Mouse (Mus musculus) kidney, embryonic 15.5 days (tissue): ENCODE data around the gene Nmnat2. TPM values are rescaled to one million over a fixed set of nuclear protein-coding genes. Genes with fewer than 3 reads are reported as not detected.

Source experiments
- ATAC-seq: fragments of 200-750 bp; cut with Nextera tagmentation; replicated peaks from 2 replicates; pipeline ENCODE4 v1.8.0; 2017; ENCODE audit warnings: moderate TSS enrichment; ENCODE audit not compliant: low FRiP score
- H3K27ac ChIP-seq: fragments of 300-500 bp; sonication (generic); 2 replicates; pipeline ENCODE4 v1.5.1; 2015; ENCODE audit warnings: mild to moderate bottlenecking, inconsistent platforms
- H3K27me3 ChIP-seq: fragments of 300-500 bp; sonication (generic); 2 replicates; pipeline ENCODE4 v1.6.1; 2015; ENCODE audit warnings: inconsistent platforms
- H3K36me3 ChIP-seq: fragments of 300-500 bp; sonication (generic); 2 replicates; pipeline ENCODE4 v1.6.1; 2015; ENCODE audit warnings: inconsistent platforms
- H3K4me1 ChIP-seq: fragments of 300-500 bp; sonication (generic); 2 replicates; pipeline ENCODE4 v1.6.1; 2015; ENCODE audit warnings: inconsistent platforms
- H3K4me2 ChIP-seq: fragments of 300-500 bp; sonication (generic); 2 replicates; pipeline ENCODE4 v1.6.1; 2015; ENCODE audit warnings: moderate library complexity, mild to moderate bottlenecking, inconsistent platforms
- H3K4me3 ChIP-seq: fragments of 300-500 bp; sonication (generic); replicated peaks from 2 replicates; pipeline ENCODE4 v1.5.1; 2015; ENCODE audit warnings: mild to moderate bottlenecking, inconsistent platforms
- H3K9ac ChIP-seq: fragments of 300-500 bp; sonication (generic); 2 replicates; pipeline ENCODE4 v1.6.1; 2015; ENCODE audit warnings: mild to moderate bottlenecking, inconsistent platforms
- H3K9me3 ChIP-seq: fragments of 300-500 bp; sonication (generic); replicated peaks from 2 replicates; pipeline ENCODE4 v1.6.1; 2016; ENCODE audit warnings: inconsistent platforms
- WGBS: fragments of 180-500 bp; shearing (Covaris S2); methylation state at CpG from one replicate; pipeline ENCODE4 v1.1.7; 2015; ENCODE audit warnings: mixed read lengths; 5-methylcytosine and 5-hydroxymethylcytosine counted together
- polyA plus RNA-seq: library from polyadenylated mRNA; unstranded; fragments of >200 nt; fragmentation: Nextera tagmentation; extraction: Ambion mirVana; gene quantifications from 2 replicates; pipeline ENCODE4 v1.2.1, GENCODE M21; 2015

The Nmnat2 gene
- polyA plus RNA-seq, 1 experiment from 2014 or later: 1.9 TPM

DNA sequence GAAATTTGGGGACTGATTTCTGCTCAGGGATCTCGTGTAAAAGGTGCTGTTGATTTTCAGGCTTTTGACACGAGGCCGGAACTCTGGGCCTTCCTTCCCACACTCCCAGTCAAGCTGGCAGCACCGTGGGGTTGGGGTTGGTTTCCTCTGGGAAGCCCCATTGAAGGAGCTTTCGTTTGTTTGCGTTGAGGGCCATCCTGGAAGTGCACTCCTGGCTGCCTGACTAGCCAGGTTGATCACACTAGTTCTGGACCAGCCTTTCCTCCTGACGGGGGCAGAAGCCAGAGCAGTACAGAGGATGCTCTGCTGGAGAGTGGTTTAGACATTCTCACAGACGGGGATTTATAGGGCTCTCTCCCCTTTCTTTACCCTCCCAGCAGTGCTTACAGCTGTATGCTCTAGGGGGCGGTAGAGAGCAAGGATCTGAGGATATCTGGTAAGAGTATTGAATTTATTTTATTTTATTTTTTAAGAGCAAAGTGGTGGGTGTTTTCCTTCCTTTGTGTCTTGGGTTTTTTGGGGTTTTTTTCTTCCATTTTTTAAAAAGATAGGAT, 146.6 kb downstream of the Nmnat2 start:
- H3K4me2 ChIP-seq: 0 out of 2 replicates have a peak overlapping the region, but pooled peaks have one; percentile 4
- H3K27me3 ChIP-seq: no peaks in the 10 kb centered on the region
- WGBS: 33% methylated on average over 9 of the region's 9 CpGs
- H3K36me3 ChIP-seq: no peaks in the 10 kb centered on the region
- peak; percentile 56; the same call in 1 of the 2 replicates for ATAC-seq
- H3K4me3 ChIP-seq: no peak overlapping the region
- H3K27ac ChIP-seq: peak overlapping the region; percentile 86
- peaks cover 34% of the 10 kb centered on the region for H3K4me1 ChIP-seq
- H3K9ac ChIP-seq: no peak overlapping the region
- no peaks in the 10 kb centered on the region for H3K9me3 ChIP-seq

DNA sequence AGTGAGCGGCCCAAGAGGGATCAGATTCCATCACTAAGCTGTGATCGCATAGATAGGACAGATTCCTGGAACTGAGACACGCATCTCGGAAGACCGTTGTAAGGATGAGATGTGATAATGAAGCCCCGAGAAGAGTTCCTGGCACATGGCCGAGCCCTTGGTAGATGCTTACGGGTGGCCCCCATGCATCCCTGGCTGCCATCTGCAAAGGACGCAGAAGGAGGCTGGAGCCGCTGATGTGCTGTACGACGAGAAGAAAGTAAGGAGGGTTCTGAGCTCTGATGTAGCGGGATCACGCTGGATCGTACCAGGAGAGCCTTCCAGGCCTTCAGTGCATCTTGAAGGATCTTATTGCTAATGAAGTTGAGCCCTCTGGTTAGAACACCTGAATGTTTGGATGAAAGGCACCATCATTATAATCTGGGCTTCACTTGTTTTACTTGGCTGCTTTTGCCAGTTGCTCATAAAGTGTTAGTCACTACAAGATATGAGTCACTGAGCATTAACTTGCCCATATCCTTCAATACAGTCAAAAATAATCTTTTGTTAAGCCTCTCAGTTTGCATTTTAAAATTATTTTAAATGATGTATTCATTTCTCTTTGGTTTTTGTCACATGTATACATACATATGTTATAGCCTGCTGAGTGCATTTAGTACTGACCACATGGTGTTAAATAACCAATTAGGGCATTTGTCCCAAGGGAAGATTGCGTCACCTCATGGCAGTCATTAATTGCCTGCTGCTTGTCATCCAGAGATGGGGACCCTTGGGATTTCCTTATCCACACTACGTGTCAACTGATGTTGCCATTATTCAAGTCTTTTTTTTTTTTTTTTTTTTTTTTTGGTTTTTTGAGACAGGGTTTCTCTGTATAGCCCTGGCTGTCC, 147.7 kb downstream of the Nmnat2 start:
- Histone ChIP-seq H3K9me3 (no peaks in the 10 kb centered on the region), H3K9ac (no peak overlapping the region), H3K4me1 (peaks cover 29% of the 10 kb centered on the region), H3K36me3 (no peaks in the 10 kb centered on the region), H3K4me2 (no peak overlapping the region), H3K4me3 (no peak overlapping the region), H3K27me3 (no peaks in the 10 kb centered on the region), H3K27ac (no peak overlapping the region)
- WGBS: 96% methylated on average over 17 of the region's 17 CpGs
- ATAC-seq: no peak

DNA sequence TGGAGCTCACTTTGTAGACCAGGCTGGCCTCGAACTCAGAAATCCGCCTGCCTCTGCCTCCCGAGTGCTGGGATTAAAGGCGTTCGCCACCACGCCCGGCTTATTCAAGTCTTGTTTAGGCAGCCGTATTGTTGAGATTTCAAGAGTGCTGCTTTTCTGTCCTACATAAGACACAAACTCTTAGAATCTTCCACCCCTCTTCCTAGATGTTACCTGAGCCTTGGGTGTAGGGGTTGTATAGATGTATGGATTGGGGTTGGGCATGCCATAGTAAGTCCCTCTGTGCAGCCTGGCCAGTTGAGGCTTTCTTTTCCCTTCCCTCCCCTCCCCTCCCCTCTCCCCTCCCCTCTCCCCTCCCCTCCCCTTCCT, 148.4 kb downstream of the Nmnat2 start:
- Histone ChIP-seq H3K36me3 (no peaks in the 10 kb centered on the region), H3K4me2 (no peak overlapping the region), H3K4me1 (peaks cover 29% of the 10 kb centered on the region), H3K9me3 (no peaks in the 10 kb centered on the region), H3K27ac (no peak overlapping the region), H3K9ac (no peak overlapping the region), H3K4me3 (no peak overlapping the region), H3K27me3 (no peaks in the 10 kb centered on the region)
- WGBS: over 99% methylated on average over 8 of the region's 8 CpGs
- ATAC-seq: no peak

DNA sequence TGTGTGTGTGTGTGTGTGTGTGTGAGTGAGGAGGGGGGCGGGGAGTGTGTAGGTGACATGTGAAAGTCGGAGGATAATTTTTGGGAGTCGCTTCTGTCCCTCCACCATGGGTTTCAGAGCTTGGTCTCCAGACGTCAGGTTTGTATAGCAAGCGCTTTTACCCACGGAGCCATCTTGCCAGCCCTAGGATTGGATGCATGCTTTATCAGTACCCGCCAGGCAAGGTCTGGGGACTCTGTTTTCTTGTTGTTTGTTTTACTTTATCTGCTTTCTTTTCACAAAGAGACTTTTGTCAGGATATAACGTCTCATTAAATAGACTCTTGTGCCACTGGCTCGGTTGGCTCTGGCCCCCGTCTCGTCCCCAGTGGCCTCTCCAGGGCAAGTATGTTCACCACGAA, 150.0 kb downstream of the Nmnat2 start:
- 76% methylated on average over 11 of the region's 12 CpGs for WGBS
- Histone ChIP-seq H3K27me3 (no peaks in the 10 kb centered on the region), H3K9me3 (no peaks in the 10 kb centered on the region), H3K9ac (no peak overlapping the region), H3K4me3 (no peak overlapping the region), H3K27ac (no peak overlapping the region), H3K36me3 (no peaks in the 10 kb centered on the region), H3K4me1 (peaks cover 20% of the 10 kb centered on the region), H3K4me2 (no peak overlapping the region)
- ATAC-seq: no peak

DNA sequence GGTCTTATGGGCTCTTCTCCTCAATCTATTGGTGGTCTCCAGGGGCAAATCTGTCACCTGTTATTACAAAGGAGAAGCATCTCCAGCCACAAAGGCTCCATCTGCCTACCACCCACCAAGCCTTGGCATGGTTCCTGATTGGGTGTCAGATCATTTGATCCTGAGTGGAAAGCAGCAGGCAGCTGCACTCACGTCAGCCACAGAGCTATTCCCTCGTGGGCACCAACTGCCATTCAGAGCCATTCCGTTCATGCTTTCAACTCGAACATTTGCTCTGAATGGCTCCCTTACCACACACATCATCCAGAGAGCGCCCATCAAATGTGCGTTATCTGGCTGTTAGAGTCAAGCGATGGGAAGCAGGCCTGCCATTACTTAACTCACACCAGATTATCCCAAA, 153.1 kb downstream of the Nmnat2 start:
- ATAC-seq: no peak
- Histone ChIP-seq H3K36me3 (no peaks in the 10 kb centered on the region), H3K9ac (no peak overlapping the region), H3K4me1 (peaks cover 8% of the 10 kb centered on the region; the same call in 1 of the 2 replicates), H3K9me3 (no peaks in the 10 kb centered on the region), H3K4me2 (no peak overlapping the region), H3K4me3 (no peak overlapping the region), H3K27me3 (no peaks in the 10 kb centered on the region), H3K27ac (no peak overlapping the region)
- 67% methylated on average over 7 of the region's 7 CpGs for WGBS

DNA sequence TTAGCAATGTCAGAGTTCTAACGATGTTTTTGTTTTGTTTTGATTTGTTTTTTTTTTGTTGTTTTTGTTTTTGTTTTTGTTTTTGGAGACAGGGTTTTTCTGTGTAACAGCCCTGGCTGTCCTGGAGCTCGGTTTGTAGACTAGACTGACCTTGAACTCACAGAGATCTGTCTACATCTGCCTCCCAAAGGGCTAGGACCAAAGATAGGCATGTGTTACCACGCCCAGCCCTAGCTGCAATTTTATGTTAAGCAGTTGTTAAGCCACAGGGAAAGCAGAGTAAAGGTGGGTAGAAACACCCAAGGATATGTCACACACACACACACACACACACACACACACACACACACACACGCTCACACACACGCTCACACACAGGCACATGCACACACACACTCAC, 154.6 kb downstream of the Nmnat2 start:
- Histone ChIP-seq H3K9me3 (no peaks in the 10 kb centered on the region), H3K4me3 (no peak overlapping the region), H3K4me2 (no peak overlapping the region), H3K27ac (no peak overlapping the region), H3K36me3 (no peaks in the 10 kb centered on the region), H3K4me1 (peaks cover 3% of the 10 kb centered on the region; the same call in 1 of the 2 replicates), H3K9ac (no peak overlapping the region), H3K27me3 (no peaks in the 10 kb centered on the region)
- 81% methylated on average over 5 of the region's 5 CpGs for WGBS
- ATAC-seq: no peak

DNA sequence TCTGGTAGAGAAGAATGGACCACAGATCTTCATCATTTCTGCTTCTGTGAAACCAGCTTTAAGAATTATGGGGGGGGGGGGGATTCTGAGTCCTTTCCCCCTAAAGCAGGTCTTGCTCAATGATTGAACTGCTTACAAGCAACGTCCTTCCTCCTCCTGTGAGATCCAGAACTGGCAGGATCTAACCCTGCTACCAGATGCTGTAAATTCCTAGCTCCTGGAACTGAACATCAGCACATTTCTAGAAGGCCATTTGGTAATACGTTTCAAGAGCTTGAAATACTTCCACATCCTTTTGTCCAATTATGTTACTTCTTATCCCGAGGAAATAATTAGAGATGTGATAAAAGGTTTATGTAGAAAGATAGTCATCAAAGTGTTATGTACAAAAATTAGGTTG, 155.0 kb downstream of the Nmnat2 start:
- H3K4me2 ChIP-seq: no peak overlapping the region
- ATAC-seq: no peak
- H3K9me3 ChIP-seq: no peaks in the 10 kb centered on the region
- H3K9ac ChIP-seq: no peak overlapping the region
- H3K27ac ChIP-seq: no peak overlapping the region
- no peak overlapping the region for H3K4me3 ChIP-seq
- H3K27me3 ChIP-seq: no peaks in the 10 kb centered on the region
- no peaks in the 10 kb centered on the region for H3K4me1 ChIP-seq
- 47% methylated on average over 3 of the region's 3 CpGs for WGBS
- no peaks in the 10 kb centered on the region for H3K36me3 ChIP-seq

DNA sequence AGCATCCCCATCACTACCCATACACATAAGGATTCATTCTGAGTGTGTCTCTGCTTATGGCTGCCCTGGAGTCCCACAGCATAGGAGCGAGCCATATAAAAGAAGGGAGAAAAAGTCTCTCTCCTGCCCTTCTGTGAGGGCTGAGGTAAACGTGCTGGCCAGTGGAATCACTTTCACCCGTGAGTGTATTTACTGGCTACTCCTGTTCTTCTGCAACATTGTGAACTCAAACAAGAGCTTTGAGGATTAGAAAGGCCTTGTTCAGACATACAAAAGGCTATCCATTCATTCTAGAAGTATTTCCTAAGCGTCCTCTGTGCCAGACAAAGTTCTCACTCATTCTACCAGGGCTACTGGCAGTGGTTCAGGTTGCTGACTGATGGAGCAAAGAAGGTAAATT, 156.8 kb downstream of the Nmnat2 start:
- no peak overlapping the region for H3K27ac ChIP-seq
- H3K9me3 ChIP-seq: no peaks in the 10 kb centered on the region
- no peak overlapping the region for H3K9ac ChIP-seq
- no peaks in the 10 kb centered on the region for H3K36me3 ChIP-seq
- ATAC-seq: no peak
- 78% methylated on average over 4 of the region's 4 CpGs for WGBS
- H3K4me3 ChIP-seq: no peak overlapping the region
- no peaks in the 10 kb centered on the region for H3K27me3 ChIP-seq
- H3K4me1 ChIP-seq: no peaks in the 10 kb centered on the region
- no peak overlapping the region for H3K4me2 ChIP-seq

DNA sequence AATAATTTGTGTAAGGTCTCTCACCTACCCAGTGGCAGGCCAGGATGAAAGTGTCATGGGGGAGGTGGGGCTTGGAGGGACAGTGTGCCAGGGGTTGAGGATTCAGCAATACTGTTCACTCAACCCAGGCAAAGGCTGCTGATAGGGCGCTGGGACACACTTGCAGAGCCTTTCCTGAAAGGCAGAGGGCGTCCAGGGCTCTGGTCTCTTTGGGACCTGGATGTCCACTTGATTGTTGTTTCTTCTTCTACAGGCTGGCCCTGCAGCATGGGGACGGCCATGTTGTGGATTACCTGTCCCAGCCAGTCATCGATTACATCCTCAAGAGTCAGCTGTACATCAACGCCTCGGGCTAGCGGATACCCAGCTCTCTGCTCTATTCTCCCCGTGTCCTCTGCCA, 160.5 kb downstream of the Nmnat2 start:
- H3K4me3 ChIP-seq: no peak overlapping the region
- H3K27ac ChIP-seq: no peak overlapping the region
- H3K9ac ChIP-seq: no peak overlapping the region
- ATAC-seq: no peak; the same call in 1 of the 2 replicates
- no peak overlapping the region for H3K4me2 ChIP-seq
- H3K4me1 ChIP-seq: no peaks in the 10 kb centered on the region
- WGBS: 85% methylated on average over 8 of the region's 8 CpGs
- no peaks in the 10 kb centered on the region for H3K36me3 ChIP-seq
- no peaks in the 10 kb centered on the region for H3K27me3 ChIP-seq
- no peaks in the 10 kb centered on the region for H3K9me3 ChIP-seq

DNA sequence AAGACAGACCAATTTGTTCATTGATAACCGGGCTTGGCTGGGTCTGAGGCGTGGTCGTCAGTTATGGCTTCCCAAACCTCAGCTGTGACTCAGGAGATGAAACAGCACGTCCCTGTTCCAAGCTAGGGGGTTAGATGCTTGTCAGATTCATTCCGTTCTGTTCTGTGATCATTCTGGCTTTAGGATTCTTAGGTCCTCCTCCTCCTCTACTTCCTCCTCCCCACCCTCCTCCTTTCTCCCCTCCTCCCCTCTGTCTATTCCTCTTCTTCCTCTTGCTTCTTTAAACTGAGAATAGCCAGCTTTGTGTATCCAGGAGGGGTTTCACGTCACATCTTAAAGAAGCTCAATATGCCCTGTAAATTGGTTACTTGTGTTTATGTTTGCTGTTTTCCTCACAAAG, 165.8 kb downstream of the Nmnat2 start:
- Histone ChIP-seq H3K9me3 (no peaks in the 10 kb centered on the region), H3K4me1 (peaks cover 14% of the 10 kb centered on the region), H3K4me3 (no peak overlapping the region), H3K27me3 (no peaks in the 10 kb centered on the region), H3K9ac (no peak overlapping the region), H3K4me2 (no peak overlapping the region), H3K27ac (no peak overlapping the region), H3K36me3 (0 out of 2 replicates have a peak, but pooled peaks cover 7% of the 10 kb centered on the region)
- no peak for ATAC-seq
- WGBS: 73% methylated on average over 6 of the region's 6 CpGs

DNA sequence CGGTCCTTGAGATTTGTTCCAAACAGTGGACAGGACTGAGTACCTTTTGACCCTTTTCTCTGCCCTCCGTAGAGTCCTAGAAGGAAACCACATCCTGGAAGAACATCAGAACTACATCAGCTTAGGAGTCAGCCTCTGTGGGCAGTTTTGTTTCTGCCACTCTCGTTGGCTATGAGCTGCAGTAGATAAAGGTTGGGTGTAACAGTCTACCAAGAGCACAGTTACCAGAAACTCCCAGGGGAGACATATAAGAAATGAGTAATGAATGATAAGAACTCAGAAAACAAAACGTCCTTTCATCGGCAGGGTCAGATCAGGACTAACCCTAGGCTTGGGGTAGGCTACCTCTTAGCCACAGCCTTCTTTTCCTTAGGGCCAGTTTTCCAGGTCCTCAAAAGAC, 166.5 kb downstream of the Nmnat2 start:
- Histone ChIP-seq H3K4me3 (no peak overlapping the region), H3K36me3 (0 out of 2 replicates have a peak, but pooled peaks cover 7% of the 10 kb centered on the region), H3K4me2 (no peak overlapping the region), H3K27me3 (no peaks in the 10 kb centered on the region), H3K9ac (no peak overlapping the region), H3K27ac (no peak overlapping the region), H3K4me1 (peaks cover 21% of the 10 kb centered on the region), H3K9me3 (no peaks in the 10 kb centered on the region)
- no peak for ATAC-seq
- 73% methylated on average over 5 of the region's 5 CpGs for WGBS

DNA sequence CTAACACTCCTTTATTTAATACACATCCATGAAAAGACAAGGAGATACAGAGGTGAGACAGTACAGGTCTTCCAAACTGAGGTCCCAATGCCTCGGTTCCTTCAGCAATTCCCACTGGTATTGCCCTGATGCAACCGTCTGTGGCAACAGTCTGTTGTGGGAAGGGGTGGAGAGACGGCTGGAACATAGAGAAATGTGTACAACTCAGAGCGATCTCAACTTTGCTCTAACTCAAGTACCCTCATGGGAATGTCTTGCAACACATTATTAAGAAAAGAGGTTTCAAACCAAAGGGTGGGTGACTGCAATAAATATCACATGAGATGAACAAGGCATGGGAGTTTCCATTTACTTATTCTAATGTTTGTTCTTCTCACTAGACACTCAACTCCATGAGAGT, 168.0 kb downstream of the Nmnat2 start:
- WGBS: 76% methylated on average over 4 of the region's 4 CpGs
- H3K4me2 ChIP-seq: no peak overlapping the region
- no peak for ATAC-seq
- no peak overlapping the region for H3K27ac ChIP-seq
- no peaks in the 10 kb centered on the region for H3K9me3 ChIP-seq
- H3K27me3 ChIP-seq: no peaks in the 10 kb centered on the region
- H3K4me1 ChIP-seq: peaks cover 32% of the 10 kb centered on the region
- no peak overlapping the region for H3K4me3 ChIP-seq
- H3K9ac ChIP-seq: no peak overlapping the region
- 0 out of 2 replicates have a peak, but pooled peaks cover 7% of the 10 kb centered on the region for H3K36me3 ChIP-seq
